16 mouse cellular contexts compared by ENCODE assay signal in genomic region chr2:30051992-30052761, GRCm38 (mm10). TPM values are rescaled to one million over a fixed set of nuclear protein-coding genes. Genes with fewer than 3 reads are reported as not detected.
DNase-seq lines count a peak whose midpoint lies in the region; ATAC-seq and TF ChIP-seq lines count a peak whose summit lies in the region.
"Had no signal": no experiment of that assay in that cellular context is flagged by ENCODE, and none has a peak within 500 bp of the region (broad histone marks: within the 10 kb centered on the region; RNA-seq: fewer than 3 reads in every experiment).

No protein-coding gene starts in this region.

- no peak overlapping the region for H3K9ac ChIP-seq in heart, adult 2 months (ENCODE audit: low read depth, low read length)
- H3K9ac ChIP-seq in midbrain, embryonic 14.5 days (replicated peaks; ENCODE audit: low read length) = no peak overlapping the region
- no peak overlapping the region for H3K9ac ChIP-seq in midbrain, embryonic 15.5 days
- H3K9ac ChIP-seq in stomach, postnatal 0 days (ENCODE audit: low read length) = no peak overlapping the region
- H3K9ac ChIP-seq: liver, embryonic 13.5 days; neural tube, embryonic 13.5 days had no signal

- no peaks in the 10 kb centered on the region for H3K27me3 ChIP-seq in heart, adult 2 months (ENCODE audit: control insufficient read depth, insufficient read depth, low read length)
- no peaks in the 10 kb centered on the region for H3K27me3 ChIP-seq in midbrain, embryonic 14.5 days (ENCODE audit: control insufficient read depth, insufficient read depth, low read length)
- H3K27me3 ChIP-seq in midbrain, embryonic 15.5 days (replicated peaks) = no peaks in the 10 kb centered on the region; the same call in 1 of the 2 replicates
- H3K27me3 ChIP-seq in stomach, postnatal 0 days (ENCODE audit: control insufficient read depth, insufficient read depth, low read length) = no peaks in the 10 kb centered on the region
- H3K27me3 ChIP-seq: liver, embryonic 13.5 days; megakaryocyte, embryonic 14.5 days; neural tube, embryonic 13.5 days had no signal

- WGBS in heart, adult 2 months = 36% methylated on average over 6 of the region's 6 CpGs
- WGBS in midbrain, embryonic 14.5 days = 47% methylated on average over 6 of the region's 6 CpGs
- 44% methylated on average over 6 of the region's 6 CpGs for WGBS in midbrain, embryonic 15.5 days
- WGBS in stomach, postnatal 0 days = 30% methylated on average over 6 of the region's 6 CpGs

- H3K9me3 ChIP-seq in midbrain, embryonic 14.5 days (ENCODE audit: control insufficient read depth, low read length) = no peaks in the 10 kb centered on the region
- H3K9me3 ChIP-seq in midbrain, embryonic 15.5 days = no peaks in the 10 kb centered on the region
- no peaks in the 10 kb centered on the region for H3K9me3 ChIP-seq in stomach, postnatal 0 days (ENCODE audit: control insufficient read depth, low read length)
- H3K9me3 ChIP-seq: liver, embryonic 13.5 days; megakaryocyte, embryonic 14.5 days; neural tube, embryonic 13.5 days had no signal

- no peak overlapping the region for H3K27ac ChIP-seq in heart, adult 2 months
- H3K27ac ChIP-seq in midbrain, embryonic 14.5 days (replicated peaks; ENCODE audit: low read depth, low read length) = no peak overlapping the region
- no peak overlapping the region for H3K27ac ChIP-seq in midbrain, embryonic 15.5 days
- H3K27ac ChIP-seq in stomach, postnatal 0 days (replicated peaks) = no peak overlapping the region
- H3K27ac ChIP-seq: liver, embryonic 13.5 days; neural tube, embryonic 13.5 days had no signal

- H3K79me2 ChIP-seq in heart, adult 2 months (replicated peaks; ENCODE audit: control insufficient read depth, insufficient read depth, low read length) = no peaks in the 10 kb centered on the region

- intact Hi-C loops in heart, adult 2 months (cut with DNase I) = no loop called here
- intact Hi-C loops in heart, postnatal 14 days (cut with DNase I) = no loop called here

- H3K4me3 ChIP-seq in heart, adult 2 months = no peak overlapping the region
- no peak overlapping the region for H3K4me3 ChIP-seq in midbrain, embryonic 14.5 days (replicated peaks; ENCODE audit: low read depth, low read length)
- no peak overlapping the region for H3K4me3 ChIP-seq in midbrain, embryonic 15.5 days
- H3K4me3 ChIP-seq in stomach, postnatal 0 days (ENCODE audit: low read depth, low read length) = no peak overlapping the region
- H3K4me3 ChIP-seq: erythroblast, embryonic 14.5 days; liver, embryonic 13.5 days; megakaryocyte, embryonic 14.5 days; neural tube, embryonic 13.5 days had no signal

- no peak overlapping the region for H3K4me2 ChIP-seq in midbrain, embryonic 14.5 days (ENCODE audit: low read length)
- no peak overlapping the region for H3K4me2 ChIP-seq in midbrain, embryonic 15.5 days
- no peak overlapping the region for H3K4me2 ChIP-seq in stomach, postnatal 0 days (replicated peaks; ENCODE audit: low read depth)
- H3K4me2 ChIP-seq: liver, embryonic 13.5 days; neural tube, embryonic 13.5 days had no signal

- peak; percentile 68 for TF ChIP-seq CTCF in heart, adult 2 months (IDR thresholded peaks at IDR 0.05)
- peak; percentile 39; the same call in 1 of the 2 replicates for TF ChIP-seq CTCF in brain, embryonic 14.5 days (IDR thresholded peaks at IDR 0.05; ENCODE audit: borderline replicate concordance, extremely low read depth, insufficient read depth, insufficient read length)
- TF ChIP-seq CTCF in stomach, postnatal 0 days (IDR thresholded peaks at IDR 0.05; ENCODE audit: low read depth) = peak; percentile 68

- TF ChIP-seq POLR2A in heart, adult 2 months (IDR thresholded peaks at IDR 0.05; ENCODE audit: insufficient read depth, low read depth, low read length) = no peak
- TF ChIP-seq POLR2A in brain, embryonic 14.5 days (IDR thresholded peaks at IDR 0.05; ENCODE audit: borderline replicate concordance, extremely low read depth, insufficient read depth, insufficient read length, poor library complexity, severe bottlenecking) = no peak

- H3K4me1 ChIP-seq in heart, adult 2 months (ENCODE audit: control insufficient read depth, insufficient read depth, low read length) = no peaks in the 10 kb centered on the region
- H3K4me1 ChIP-seq in midbrain, embryonic 14.5 days (ENCODE audit: control insufficient read depth, insufficient read depth, low read length) = peaks cover 11% of the 10 kb centered on the region
- peaks cover 10% of the 10 kb centered on the region for H3K4me1 ChIP-seq in midbrain, embryonic 15.5 days
- 0 out of 2 replicates have a peak, but pooled peaks cover 2% of the 10 kb centered on the region for H3K4me1 ChIP-seq in stomach, postnatal 0 days (replicated peaks; ENCODE audit: control insufficient read depth, insufficient read depth)

- no peak for TF ChIP-seq EP300 in heart, adult 2 months (IDR thresholded peaks at IDR 0.05; ENCODE audit: insufficient read depth, low read depth, low read length)
- TF ChIP-seq EP300 in stomach, postnatal 0 days (optimal IDR thresholded peaks at IDR 0.05) = no peak

- no peak for ATAC-seq in midbrain, embryonic 14.5 days (ENCODE audit: low FRiP score, low TSS enrichment)
- ATAC-seq in midbrain, embryonic 15.5 days (replicated peaks) = no peak
- no peak for ATAC-seq in stomach, postnatal 0 days (ENCODE audit: low FRiP score, low TSS enrichment)

- no peaks in the 10 kb centered on the region for H3K36me3 ChIP-seq in heart, adult 2 months (ENCODE audit: control insufficient read depth, insufficient read depth, low read length)
- no peaks in the 10 kb centered on the region for H3K36me3 ChIP-seq in midbrain, embryonic 14.5 days (ENCODE audit: control insufficient read depth, insufficient read depth, low read length)
- no peaks in the 10 kb centered on the region for H3K36me3 ChIP-seq in midbrain, embryonic 15.5 days (replicated peaks)
- no peaks in the 10 kb centered on the region for H3K36me3 ChIP-seq in stomach, postnatal 0 days (ENCODE audit: control insufficient read depth, insufficient read depth, low read length)
- H3K36me3 ChIP-seq: liver, embryonic 13.5 days; neural tube, embryonic 13.5 days had no signal

- DNase-seq in heart, adult 2 months = no peak
- no peak for DNase-seq in heart, postnatal 14 days
- peak; percentile 32 for DNase-seq in midbrain, embryonic 14.5 days
- DNase-seq in brain, embryonic 14.5 days (ENCODE audit: low read depth) = peak; percentile 28
- no peak for DNase-seq in stomach, postnatal 0 days (ENCODE audit: low spot score)
- no peak for DNase-seq in left cerebral cortex, adult 18-20 months (ENCODE audit: low spot score in 2 of 2)
- no peak for DNase-seq in right cerebral cortex, postnatal 4 days
- DNase-seq: gastrocnemius, postnatal 14 days; heart, postnatal 36 days; layer of hippocampus, postnatal 36 days; liver, embryonic 13.5 days; right cerebral cortex, postnatal 25 days had no signal

RNA-seq across cellular contexts. Expression of gene Wdr34, which starts 3.5 kb away (rescaled TPM):
- 1 to 10 TPM; 6.4 TPM for total RNA-seq in heart, adult 2 months (2021)
- 10.3 and 11.6 TPM in 2 replicates for polyA plus RNA-seq in heart, adult 2 months (2012; rRNA removed)
- total RNA-seq in heart, postnatal 14 days (2021) = 1 to 10 TPM; 7.2 TPM
- polyA plus RNA-seq in midbrain, embryonic 14.5 days (2014; fragmentation: Nextera tagmentation; extraction: Ambion mirVana) = 62.9 and 80.2 TPM in 2 replicates
- polyA plus RNA-seq in midbrain, embryonic 15.5 days (2015; fragmentation: Nextera tagmentation; extraction: Ambion mirVana) = 86.7 and 88.7 TPM in 2 replicates
- polyA plus RNA-seq in brain, embryonic 14.5 days (2012; rRNA removed) = 71.2 and 77.7 TPM in 2 replicates
- polyA plus RNA-seq in stomach, postnatal 0 days (2015; fragmentation: Nextera tagmentation; extraction: Ambion mirVana) = 10.9 and 13.2 TPM in 2 replicates
- total RNA-seq in left cerebral cortex, adult 18-20 months (2021) = 10 to 100 TPM; 39.5 to 45.2 TPM

RNA-seq across cellular contexts. Expression of gene Set, which starts 5.0 kb away (rescaled TPM):
- 10 to 100 TPM; 88.7 to 96.7 TPM for total RNA-seq in heart, adult 2 months (2021)
- polyA plus RNA-seq in heart, adult 2 months (2012; rRNA removed) = 21.9 and 36.4 TPM in 2 replicates
- total RNA-seq in heart, postnatal 14 days (2021) = 10 to 100 TPM; 93.9 to 97.0 TPM
- 376 and 427 TPM in 2 replicates for polyA plus RNA-seq in midbrain, embryonic 14.5 days (2014; fragmentation: Nextera tagmentation; extraction: Ambion mirVana)
- 338 and 355 TPM in 2 replicates for polyA plus RNA-seq in midbrain, embryonic 15.5 days (2015; fragmentation: Nextera tagmentation; extraction: Ambion mirVana)
- polyA plus RNA-seq in brain, embryonic 14.5 days (2012; rRNA removed) = 223 and 340 TPM in 2 replicates
- 202 and 206 TPM in 2 replicates for polyA plus RNA-seq in stomach, postnatal 0 days (2015; fragmentation: Nextera tagmentation; extraction: Ambion mirVana)
- 100 to 1,000 TPM; 191 to 199 TPM for total RNA-seq in left cerebral cortex, adult 18-20 months (2021)

RNA-seq across cellular contexts. Expression of gene Pkn3, which starts 25.3 kb away (rescaled TPM):
- 10 to 100 TPM in 1 of 2 experiments, 1 to 10 TPM in 1; 8.8 to 10.4 TPM for total RNA-seq in heart, adult 2 months (2021)
- 13.6 and 15.0 TPM in 2 replicates for polyA plus RNA-seq in heart, adult 2 months (2012; rRNA removed)
- 10 to 100 TPM; 10.3 to 12.2 TPM for total RNA-seq in heart, postnatal 14 days (2021)
- 1.1 and 1.9 TPM in 2 replicates for polyA plus RNA-seq in midbrain, embryonic 14.5 days (2014; fragmentation: Nextera tagmentation; extraction: Ambion mirVana)
- 1.8 and 1.9 TPM in 2 replicates for polyA plus RNA-seq in midbrain, embryonic 15.5 days (2015; fragmentation: Nextera tagmentation; extraction: Ambion mirVana)
- 3.7 and 7.2 TPM in 2 replicates for polyA plus RNA-seq in brain, embryonic 14.5 days (2012; rRNA removed)
- polyA plus RNA-seq in stomach, postnatal 0 days (2015; fragmentation: Nextera tagmentation; extraction: Ambion mirVana) = 3.0 and 3.1 TPM in 2 replicates
- 1 to 10 TPM; 3.8 TPM for total RNA-seq in left cerebral cortex, adult 18-20 months (2021)

RNA-seq across cellular contexts. Expression of gene Zdhhc12, which starts 41.3 kb away (rescaled TPM):
- 1 to 10 TPM; 2.8 to 3.6 TPM for total RNA-seq in heart, adult 2 months (2021)
- 10.3 and 15.8 TPM in 2 replicates for polyA plus RNA-seq in heart, adult 2 months (2012; rRNA removed)
- total RNA-seq in heart, postnatal 14 days (2021) = 1 to 10 TPM; 5.2 to 5.6 TPM
- polyA plus RNA-seq in midbrain, embryonic 14.5 days (2014; fragmentation: Nextera tagmentation; extraction: Ambion mirVana) = 17.6 and 18.7 TPM in 2 replicates
- polyA plus RNA-seq in midbrain, embryonic 15.5 days (2015; fragmentation: Nextera tagmentation; extraction: Ambion mirVana) = 20.5 and 21.0 TPM in 2 replicates
- polyA plus RNA-seq in brain, embryonic 14.5 days (2012; rRNA removed) = 33.2 and 45.4 TPM in 2 replicates
- 27.7 and 27.8 TPM in 2 replicates for polyA plus RNA-seq in stomach, postnatal 0 days (2015; fragmentation: Nextera tagmentation; extraction: Ambion mirVana)
- total RNA-seq in left cerebral cortex, adult 18-20 months (2021) = 1 to 10 TPM; 6.1 to 6.7 TPM

Comparison
In these comparisons a context has a peak if more than half of its experiments do, and no peak if none do; other contexts are left out.
1. DNase-seq: peak in midbrain, embryonic 14.5 days (single experiment) and brain, embryonic 14.5 days (single experiment); none in heart, adult 2 months (0 of 2), heart, postnatal 14 days (0 of 2), stomach, postnatal 0 days (single experiment), left cerebral cortex, adult 18-20 months (0 of 2) and right cerebral cortex, postnatal 4 days (single experiment).
2. Peak in every context shown above with its lines, with median percentiles within 50 percentile points of each other: CTCF ChIP-seq.